Mouse (Mus musculus) G1E (cell line): ENCODE measurements around the gene Fam69b.

ENCODE experiments used
- CTCF ChIP-seq: IDR thresholded peaks from 2 replicates; pipeline ENCODE4 v1.5.1; 2012; ENCODE audit warnings: low read depth, low read length, inconsistent platforms, mixed read lengths
- POLR2AphosphoS5 ChIP-seq: IDR thresholded peaks from 2 replicates; pipeline ENCODE4 v1.6.1; 2012; ENCODE audit warnings: low read depth, low read length, inconsistent platforms; ENCODE audit not compliant: insufficient replicate concordance
- TAL1 ChIP-seq: conservative IDR thresholded peaks from 2 replicates; pipeline ENCODE4 v1.6.1; 2012; ENCODE audit warnings: low read depth, low read length, inconsistent platforms, mixed read lengths

DNA sequence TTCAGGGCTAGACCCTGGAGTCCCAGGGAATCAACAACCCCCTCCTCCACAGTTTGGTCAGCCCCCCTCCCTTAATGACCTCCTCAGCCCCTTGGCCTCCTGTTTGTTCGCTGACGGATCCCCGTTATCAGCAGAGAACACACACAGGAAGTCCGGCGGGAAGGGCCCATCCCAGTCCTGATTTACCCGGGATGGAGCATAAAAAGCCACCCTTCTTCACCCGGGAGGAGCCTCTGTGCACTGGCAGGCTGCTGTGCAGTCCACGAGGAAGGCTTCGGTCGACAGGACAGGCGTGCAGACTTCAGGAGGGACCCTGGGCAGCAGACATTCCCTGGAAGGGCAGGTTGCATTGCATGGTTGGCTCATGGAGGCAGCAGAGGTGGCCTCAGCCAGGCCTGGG, 44.6 kb upstream of the Fam69b start:
- TF ChIP-seq POLR2AphosphoS5 (no peak), CTCF (no peak), TAL1 (no peak)
